Mouse (Mus musculus) cortical plate, adult 2 months (tissue): ENCODE results near the gene Fam171a2. TPM values are rescaled to one million over a fixed set of nuclear protein-coding genes. Genes with fewer than 3 reads are reported as not detected.

Experiments
- H3K27ac ChIP-seq: fragments of 200-500 bp; 2 replicates; pipeline ENCODE4 v1.5.1; 2012; ENCODE audit warnings: low read length, control low read depth, inconsistent platforms; ENCODE audit not compliant: insufficient read depth
- H3K4me1 ChIP-seq: fragments of 200-500 bp; 2 replicates; pipeline ENCODE4 v1.6.1; 2011; ENCODE audit warnings: low read length; ENCODE audit not compliant: control insufficient read depth, insufficient read depth
- H3K4me3 ChIP-seq: fragments of 200-500 bp; 2 replicates; pipeline ENCODE4 v1.5.1; 2011; ENCODE audit warnings: mild to moderate bottlenecking, low read length, control low read depth; ENCODE audit not compliant: insufficient read depth
- CTCF ChIP-seq: fragments of 200-500 bp; IDR thresholded peaks from 2 replicates; pipeline ENCODE4 v1.5.1; 2011; ENCODE audit warnings: mild to moderate bottlenecking, control low read depth, low read length; ENCODE audit not compliant: insufficient read depth; ENCODE audit errors: extremely low read depth
- POLR2A ChIP-seq: fragments of 200-500 bp; IDR thresholded peaks from 2 replicates; pipeline ENCODE4 v1.6.1; 2011; ENCODE audit warnings: mild to moderate bottlenecking, low read length, control low read depth; ENCODE audit not compliant: insufficient read depth; ENCODE audit errors: extremely low read depth
- polyA plus RNA-seq: library from polyadenylated mRNA; depleted of rRNA; stranded (reverse); fragments of >200 nt; gene quantifications from 2 replicates; pipeline ENCODE4 v1.2.3, GENCODE M21; 2012

The Fam171a2 gene
- polyA plus RNA-seq, 1 experiment = 78.3 TPM

DNA sequence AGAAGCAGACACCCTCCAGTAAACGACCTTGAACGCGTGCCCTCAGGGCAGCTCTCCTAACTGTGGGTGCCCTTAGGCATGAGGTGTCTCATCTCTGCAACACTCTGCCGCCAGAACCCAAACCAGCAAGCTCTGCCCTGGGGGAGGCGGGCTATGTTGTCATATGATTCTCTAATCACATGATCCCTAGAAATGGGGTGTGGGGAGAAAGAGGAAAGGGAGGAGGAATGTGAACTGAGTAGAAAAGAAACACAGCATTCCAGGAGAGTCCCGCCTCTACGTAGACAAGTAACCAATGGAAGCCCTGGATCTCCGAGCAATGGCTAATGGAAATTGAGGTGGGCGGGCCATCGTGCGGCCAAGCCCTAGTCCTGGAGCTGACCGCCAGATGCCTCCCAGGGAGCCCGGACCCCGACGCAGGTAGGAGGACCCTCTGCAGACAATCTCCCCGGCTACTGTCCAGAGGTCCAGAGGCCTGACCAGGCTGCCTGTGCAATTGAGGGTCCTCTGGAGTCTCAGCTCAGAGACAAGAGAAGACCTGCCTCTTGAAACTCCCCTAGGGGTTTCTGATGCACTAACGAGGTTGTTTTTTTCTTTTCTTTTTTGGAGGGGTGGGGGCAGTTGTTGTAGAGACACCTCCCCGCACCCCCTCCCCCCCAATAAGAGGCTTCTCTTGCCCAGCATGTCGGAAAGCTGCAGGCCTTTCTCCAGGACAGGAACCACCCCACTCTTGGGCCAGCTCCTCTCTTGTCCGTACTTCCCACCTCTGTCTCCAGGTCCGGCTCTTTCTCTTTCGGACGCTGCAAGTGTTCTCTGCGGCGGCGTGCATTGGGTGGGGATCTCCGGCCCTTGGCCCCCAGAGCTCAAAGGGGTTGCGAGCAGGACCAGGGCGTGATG is 17.1 kb downstream of the Fam171a2 start, which contains the start of gene Grn:
Gene Grn (plus strand): TSS at position 195 of the 897 bp plus-strand sequence.
- Histone ChIP-seq H3K4me3 (peak within 1 kb of the TSS; percentile 41), H3K4me1 (peaks cover 8% of the 10 kb centered on the region), H3K27ac (peak within 1 kb of the TSS; percentile 26; the same call in 1 of the 2 replicates)
- peak; percentile 71 for TF ChIP-seq POLR2A
- no peak for TF ChIP-seq CTCF

DNA sequence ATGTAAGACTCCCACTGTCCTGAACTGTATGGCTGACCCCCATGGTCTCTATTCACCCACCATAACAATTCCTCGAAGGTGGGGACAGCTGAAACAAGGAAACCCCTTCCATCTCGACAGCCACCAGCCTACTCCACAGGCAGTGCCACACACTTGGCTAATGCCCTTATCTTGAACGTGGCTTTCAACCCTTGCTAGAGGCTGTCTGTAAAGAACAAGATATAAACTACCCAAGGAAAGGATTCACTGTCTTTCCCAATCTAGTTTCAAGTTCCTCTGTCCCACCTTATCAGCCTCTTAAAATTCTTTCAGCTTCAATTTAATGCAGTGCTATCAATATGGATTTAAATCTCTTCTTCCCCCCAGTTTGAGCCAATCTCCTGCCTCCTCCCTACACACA is 17.9 kb downstream of the Fam171a2 start:
- H3K4me3 ChIP-seq = peak overlapping the region; percentile 41
- H3K4me1 ChIP-seq = peaks cover 8% of the 10 kb centered on the region
- no peak for TF ChIP-seq CTCF
- TF ChIP-seq POLR2A = no peak
- H3K27ac ChIP-seq = no peak overlapping the region

DNA sequence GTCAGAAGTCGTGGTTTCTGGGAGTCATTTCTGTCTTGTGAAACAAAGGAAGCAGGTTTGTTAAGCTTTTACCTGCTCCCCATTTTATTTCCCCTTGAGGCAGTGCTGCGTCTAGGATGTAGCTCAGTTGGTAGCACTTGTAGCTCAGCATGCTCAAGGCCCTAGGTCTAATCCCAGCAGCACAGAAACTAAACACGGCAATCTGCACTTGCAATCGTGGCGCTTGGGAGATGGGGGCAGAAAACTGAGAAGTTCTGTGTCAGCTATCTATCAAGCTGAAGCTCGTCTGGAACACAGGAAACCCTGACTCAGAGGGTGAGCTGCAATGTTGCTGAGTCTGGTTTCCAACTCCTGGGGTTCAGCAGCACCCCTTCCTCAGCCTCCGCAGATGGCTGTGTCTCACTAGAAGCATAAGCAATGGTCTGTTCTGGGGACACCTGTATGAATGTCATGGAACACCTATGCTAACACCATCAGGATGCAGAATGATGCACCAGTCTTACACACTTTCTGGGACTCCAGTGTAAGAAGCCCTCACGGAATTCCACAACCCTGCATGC is 18.4 kb downstream of the Fam171a2 start:
- no peak overlapping the region; the same call in 1 of the 2 replicates for H3K4me3 ChIP-seq
- no peak overlapping the region for H3K27ac ChIP-seq
- H3K4me1 ChIP-seq = peaks cover 6% of the 10 kb centered on the region
- TF ChIP-seq CTCF (no peak), POLR2A (no peak)

DNA sequence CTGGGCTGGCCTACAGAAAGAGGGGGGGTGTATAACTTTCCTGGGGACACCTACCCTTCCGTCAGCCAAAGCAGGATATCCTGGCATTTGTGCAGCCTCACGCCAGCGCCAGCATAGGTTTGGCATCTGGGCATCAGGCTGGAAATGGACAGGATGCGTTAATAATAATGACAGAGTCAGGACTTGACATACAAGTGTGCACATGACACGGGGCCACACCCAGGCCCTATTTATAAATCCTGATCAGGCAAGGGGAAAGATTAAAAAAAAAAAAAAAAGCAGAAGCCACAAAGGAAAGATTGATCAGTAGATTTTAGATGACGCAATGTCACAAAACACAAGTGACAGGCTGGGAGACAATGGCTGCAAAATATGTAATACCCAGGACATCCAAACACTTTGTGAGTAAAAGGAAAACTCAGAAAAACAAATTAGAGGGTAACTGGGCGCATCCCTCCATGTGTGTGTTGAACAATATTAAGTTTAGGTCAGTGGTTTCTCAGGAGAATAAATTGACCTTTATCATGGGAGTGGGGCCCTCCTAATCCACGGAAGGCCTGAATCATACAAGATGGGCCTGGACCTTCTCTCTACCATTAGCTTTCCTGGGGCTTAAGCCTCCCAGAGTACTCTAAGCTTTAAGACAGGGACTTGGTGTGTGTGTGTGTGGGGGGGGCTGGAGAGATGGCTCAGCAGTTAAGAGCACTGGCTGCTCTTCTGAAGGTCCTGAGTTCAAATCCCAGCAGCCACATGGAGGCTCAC is 21.7 kb downstream of the Fam171a2 start:
- no peaks in the 10 kb centered on the region for H3K4me1 ChIP-seq
- no peak overlapping the region for H3K4me3 ChIP-seq
- no peak for TF ChIP-seq POLR2A
- no peak for TF ChIP-seq CTCF
- no peak overlapping the region for H3K27ac ChIP-seq

DNA sequence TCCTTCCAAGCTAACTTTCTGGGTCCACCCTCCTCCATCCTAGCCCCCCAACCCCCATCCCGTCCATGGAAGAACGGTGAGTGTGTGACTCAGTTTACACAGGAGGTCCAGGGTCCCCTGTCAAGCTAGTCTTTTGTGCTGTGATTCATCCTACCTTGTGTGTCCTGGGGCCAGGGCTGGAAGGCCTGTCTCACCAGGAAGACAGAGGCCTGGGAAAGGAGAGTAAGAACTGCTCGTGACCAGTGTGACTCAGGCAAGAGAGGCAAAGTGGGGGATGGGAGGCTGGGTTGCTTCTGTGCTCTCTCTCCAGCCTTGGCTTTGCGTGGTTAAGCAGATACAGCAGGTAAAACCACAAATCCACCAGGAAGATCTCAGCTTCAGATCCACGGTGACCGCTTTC is 22.8 kb downstream of the Fam171a2 start:
- TF ChIP-seq POLR2A = no peak
- TF ChIP-seq CTCF = no peak
- Histone ChIP-seq H3K27ac (no peak overlapping the region), H3K4me1 (no peaks in the 10 kb centered on the region), H3K4me3 (no peak overlapping the region)

DNA sequence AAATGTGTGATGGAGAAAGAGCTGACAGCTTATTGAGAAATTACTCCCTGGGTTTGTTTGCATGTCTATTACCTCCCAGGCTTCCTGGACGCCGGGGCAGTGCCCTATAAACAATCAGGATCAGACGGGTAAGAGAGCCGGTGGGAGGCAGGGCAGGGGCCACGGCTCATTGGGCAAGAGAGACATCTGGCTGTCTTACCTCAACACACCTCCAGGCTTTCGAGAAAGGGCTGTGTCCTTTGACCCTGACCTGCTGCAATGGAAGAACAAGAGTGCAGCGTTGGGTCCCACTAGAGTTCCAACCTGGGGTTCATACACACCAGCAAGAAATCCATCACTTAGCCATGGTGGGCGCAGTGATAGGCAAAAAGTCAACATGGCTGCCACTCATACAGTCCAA is 25.9 kb downstream of the Fam171a2 start:
- TF ChIP-seq POLR2A (no peak), CTCF (no peak)

DNA sequence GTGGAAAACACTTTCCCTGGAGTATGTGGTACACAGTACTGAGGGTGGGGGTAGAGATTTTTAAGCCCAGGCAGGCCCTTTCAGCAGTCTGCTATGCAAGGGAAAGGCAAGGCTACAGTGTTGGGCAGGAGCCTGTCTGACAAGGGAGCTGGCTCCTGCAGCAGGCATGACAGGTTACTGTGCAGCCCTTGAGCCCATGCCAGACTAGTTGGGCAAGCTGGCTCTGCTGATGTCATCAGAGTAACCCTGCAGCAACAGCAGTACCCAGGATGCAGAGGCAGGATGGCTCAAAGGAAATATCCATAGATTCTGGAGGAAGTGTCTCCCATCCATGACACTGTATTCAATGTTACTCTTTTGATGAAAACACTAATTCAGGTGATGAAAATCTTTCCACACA is 28.6 kb downstream of the Fam171a2 start:
- no peak for TF ChIP-seq CTCF
- no peak for TF ChIP-seq POLR2A

More for the DNA sequence above, 25.9 kb downstream of the Fam171a2 start:
- H3K4me3 ChIP-seq = no peak overlapping the region
- H3K27ac ChIP-seq = no peak overlapping the region
- H3K4me1 ChIP-seq = no peaks in the 10 kb centered on the region

DNA sequence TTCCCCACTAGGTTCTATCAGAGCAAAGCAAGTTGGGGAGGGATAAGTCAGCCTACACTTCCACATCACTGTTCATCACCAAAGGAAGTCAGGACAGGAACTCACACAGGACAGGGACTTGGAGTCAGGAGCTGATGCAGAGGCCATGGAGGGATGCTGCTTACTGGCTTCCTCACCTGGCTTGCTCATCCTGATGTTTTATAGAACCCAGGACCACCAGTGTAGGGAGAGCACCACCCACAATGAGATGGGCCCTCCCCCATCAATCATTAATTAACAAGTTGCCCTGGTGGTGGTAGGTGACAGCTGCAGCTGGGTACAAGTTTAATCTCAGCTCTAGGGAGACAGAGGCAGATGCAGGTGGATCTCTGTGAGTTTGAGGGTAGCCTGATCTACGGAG is 30.3 kb downstream of the Fam171a2 start:
- H3K27ac ChIP-seq = no peak overlapping the region
- H3K4me1 ChIP-seq = no peaks in the 10 kb centered on the region
- no peak overlapping the region for H3K4me3 ChIP-seq
- TF ChIP-seq POLR2A (no peak), CTCF (no peak)

More for the DNA sequence above, 28.6 kb downstream of the Fam171a2 start:
- H3K4me3 ChIP-seq = no peak overlapping the region
- H3K4me1 ChIP-seq = no peaks in the 10 kb centered on the region
- no peak overlapping the region for H3K27ac ChIP-seq

DNA sequence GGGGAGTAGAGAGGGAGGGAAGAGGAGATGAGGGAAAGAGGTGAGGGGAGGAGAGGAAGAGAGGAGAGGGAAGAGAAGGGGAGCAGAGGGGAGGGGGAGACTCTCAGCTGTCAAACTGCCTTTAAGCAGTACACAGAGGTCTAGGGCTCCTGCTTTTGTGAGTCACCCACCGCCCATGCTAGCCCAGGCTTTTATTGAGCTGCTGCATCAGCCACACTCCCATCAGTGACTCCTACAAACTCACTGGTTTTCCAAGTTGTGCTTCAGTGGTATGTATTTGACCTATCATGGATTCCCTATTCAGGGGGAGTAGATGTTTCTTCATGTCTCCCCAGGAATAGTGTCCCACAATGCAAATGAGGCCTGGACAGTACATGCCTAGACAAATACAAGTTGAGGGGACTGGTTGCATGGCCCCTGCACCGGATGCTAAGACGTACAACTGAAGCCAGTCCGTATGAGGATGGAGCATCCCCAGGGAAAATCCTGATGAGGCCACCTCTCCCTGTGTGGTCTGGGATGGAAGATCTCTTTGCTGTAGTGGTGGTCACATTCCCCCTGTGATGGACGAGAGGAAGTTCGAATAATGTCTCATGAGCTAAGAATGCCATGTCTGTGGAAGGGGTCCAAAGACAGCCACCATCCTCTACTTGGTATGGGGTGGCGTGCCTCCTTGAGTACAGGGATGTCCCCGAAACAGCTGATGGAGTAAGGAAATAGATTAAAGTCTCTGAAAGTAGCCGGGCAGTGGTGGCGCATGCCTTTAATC is 32.3 kb downstream of the Fam171a2 start:
- Histone ChIP-seq H3K27ac (no peak overlapping the region), H3K4me1 (no peaks in the 10 kb centered on the region), H3K4me3 (no peak overlapping the region)
- TF ChIP-seq POLR2A = no peak
- no peak for TF ChIP-seq CTCF
